Mouse (Mus musculus) ES-CJ7 (cell line): ENCODE data around the gene Srr.
A peak's percentile ranks its signal among the peaks of the same experiment; 100 is the strongest.

ENCODE experiments used
- DNase-seq: peaks from one replicate; pipeline ENCODE4 v3.0.0; 2011; ENCODE audit warnings: low read depth, low spot score

Gene Srr

DNA sequence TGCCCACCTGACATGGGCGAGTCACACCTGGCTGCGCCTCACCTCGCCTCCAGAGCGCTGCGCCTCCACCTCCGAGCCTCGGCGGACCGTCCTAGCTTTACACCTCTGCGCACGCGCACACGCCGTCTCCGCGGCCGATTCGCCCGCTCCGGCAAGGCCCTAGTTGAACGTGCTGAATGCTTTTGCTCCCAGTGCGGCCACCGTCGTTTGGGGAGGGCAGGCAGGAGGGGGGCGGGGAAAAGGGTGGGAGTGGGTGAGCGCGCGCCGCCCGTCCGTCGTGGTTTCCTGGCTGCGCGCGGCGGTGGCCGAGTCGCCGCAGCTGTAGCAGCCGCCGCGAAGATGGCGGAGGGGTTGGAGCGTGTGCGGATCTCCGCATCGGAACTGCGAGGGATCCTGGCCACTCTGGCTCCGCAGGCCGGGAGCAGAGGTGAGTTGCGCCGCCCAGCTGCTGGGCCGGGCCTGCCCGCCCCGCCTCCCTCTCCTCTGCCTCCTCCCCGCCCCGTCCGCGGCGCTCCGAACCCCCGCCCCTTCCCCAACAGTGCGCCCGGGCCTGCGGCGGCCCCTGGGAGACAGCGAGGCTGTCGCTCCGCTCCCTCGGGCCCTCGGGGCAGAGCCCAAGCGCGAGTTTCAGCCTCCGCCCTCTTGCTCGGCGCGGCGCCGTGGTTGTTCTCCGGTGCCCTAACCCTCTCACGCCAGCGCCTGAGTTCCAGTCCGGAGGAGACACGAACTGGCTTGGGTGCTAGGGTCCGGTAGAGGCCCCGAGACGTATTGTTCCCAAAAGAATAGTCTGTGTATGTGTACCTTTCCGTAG is at the start of gene Srr, which contains the start of gene Smg6:
Gene Srr, minus strand, starts transcription at position 372 of the 811 bp plus-strand sequence.
Gene Smg6, plus strand, starts transcription at position 247 of the 811 bp plus-strand sequence.
- peak; percentile 98 for DNase-seq

DNA sequence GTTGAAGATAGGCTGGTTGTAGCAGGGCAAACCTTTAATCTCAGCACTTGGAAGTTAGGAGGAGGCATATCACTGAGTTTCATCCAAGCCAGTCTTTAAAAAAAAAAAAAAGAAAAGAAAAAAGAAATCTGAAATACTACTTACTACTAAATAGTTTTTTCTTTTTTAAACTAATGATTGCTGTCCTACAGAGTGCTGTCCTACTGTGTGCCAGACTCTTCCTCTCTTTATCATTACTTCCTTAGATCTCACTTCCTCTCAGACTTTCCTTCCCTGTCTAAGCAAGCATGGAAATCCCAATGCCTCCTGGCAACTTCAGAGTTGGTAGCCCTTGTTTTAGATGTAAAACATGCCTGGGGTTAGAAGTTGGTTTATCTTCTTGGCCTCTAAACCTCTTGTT is 48.9 kb upstream of the Srr start:
- DNase-seq = no peak

DNA sequence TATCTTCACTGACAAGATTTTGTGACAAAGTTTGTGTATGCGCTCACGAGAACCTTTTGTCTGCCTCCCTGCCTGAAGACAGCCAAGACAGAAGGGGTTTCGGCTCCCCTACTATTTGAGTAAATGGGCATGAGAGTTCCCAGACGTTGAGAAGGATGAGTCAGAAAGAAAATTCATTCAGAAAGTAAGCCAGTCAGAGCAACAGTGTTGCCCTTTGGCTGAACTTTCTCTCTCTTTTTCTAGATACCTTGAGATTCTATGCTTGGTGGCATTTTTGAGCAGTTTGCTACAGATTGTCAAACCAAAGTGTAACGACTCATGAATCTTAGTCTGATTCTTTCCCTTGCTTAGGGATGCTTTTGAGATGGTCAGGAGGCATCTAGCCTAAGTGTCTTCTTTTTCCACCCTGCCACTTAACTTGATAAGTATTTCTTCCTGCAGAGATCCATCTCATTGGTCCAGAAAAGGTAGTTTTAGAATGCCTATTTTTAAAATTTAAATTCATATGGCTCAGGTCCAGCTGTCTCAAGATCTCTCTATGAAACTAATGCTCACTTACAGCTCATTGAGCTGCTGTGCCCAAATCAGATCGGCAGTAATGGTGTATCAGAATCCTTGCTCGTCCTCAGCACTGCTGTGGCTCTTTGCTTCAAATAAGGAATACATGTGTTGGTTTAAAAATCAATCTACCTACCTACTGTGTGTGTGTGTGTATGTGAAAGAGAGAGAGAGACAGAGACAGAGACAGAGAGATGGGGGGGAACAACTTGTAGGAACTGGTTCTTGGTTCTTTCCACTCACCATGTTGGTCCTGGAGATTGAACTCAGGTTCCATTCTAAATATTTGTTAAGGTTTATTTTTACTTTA is 47.8 kb upstream of the Srr start:
- no peak for DNase-seq

DNA sequence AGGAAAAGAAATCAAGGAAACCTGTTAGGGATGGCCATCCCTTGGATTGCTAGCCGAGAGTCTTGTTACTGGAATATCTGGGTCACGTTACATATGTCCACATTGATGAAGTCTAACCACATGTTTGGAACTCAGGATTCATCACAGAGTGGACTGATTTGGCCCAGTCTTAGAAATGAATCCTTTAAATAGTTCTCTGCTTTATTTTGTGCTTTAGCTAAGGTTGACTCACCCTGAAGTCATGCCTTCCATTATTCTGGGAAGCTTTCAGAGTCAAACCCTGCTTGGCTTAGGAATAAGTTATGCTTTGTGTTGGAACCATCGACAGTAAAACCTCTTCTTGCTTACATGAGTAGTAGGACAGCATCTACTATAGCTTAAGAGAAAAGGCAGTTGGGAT is 39.8 kb upstream of the Srr start:
- no peak for DNase-seq

DNA sequence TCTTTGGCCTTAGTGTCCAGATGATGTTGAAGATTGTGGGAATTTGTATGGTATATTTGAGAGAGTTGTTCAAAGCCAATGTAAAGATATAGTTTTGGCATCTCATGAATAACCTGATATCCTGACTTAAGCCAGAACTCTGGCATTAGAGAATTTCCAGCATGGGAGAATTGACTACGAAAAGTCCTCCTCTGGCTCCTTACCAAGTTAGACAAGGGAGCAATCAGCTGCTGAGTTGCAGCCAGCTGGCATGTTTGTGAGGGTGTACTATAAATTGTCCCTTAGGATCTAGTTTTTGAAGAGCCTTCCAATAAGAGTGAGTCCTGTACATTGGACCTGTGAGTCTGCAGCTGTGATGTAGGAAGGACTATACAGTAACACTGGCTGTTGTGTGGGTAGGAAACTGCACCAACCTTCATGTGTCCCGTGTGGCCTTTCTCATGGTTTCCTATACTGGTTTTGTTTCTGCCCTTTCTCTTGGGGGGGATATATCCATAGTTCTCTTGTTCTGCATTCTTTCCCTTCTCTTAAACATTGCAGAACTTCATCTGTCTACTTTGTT is 37.2 kb upstream of the Srr start:
- no peak for DNase-seq

DNA sequence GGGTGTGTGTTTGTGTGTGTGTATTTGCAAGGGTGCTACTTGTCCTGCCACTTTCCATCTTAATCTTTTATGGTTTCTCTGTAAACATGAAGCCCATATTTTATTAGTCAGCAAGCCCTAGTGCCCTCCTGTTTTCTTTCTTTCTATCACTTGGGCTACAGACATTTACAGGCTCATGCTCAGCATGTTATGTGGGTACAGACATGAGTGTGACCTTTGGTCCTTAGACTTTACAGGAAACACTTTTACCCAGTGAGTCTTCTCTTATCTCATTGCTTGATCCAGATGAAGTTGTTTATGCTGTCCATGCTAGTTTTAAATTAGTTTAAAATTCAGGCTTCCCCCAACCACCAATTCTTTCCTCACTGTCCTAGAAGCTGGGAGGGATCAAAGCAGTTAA is 36.2 kb upstream of the Srr start:
- DNase-seq = no peak

DNA sequence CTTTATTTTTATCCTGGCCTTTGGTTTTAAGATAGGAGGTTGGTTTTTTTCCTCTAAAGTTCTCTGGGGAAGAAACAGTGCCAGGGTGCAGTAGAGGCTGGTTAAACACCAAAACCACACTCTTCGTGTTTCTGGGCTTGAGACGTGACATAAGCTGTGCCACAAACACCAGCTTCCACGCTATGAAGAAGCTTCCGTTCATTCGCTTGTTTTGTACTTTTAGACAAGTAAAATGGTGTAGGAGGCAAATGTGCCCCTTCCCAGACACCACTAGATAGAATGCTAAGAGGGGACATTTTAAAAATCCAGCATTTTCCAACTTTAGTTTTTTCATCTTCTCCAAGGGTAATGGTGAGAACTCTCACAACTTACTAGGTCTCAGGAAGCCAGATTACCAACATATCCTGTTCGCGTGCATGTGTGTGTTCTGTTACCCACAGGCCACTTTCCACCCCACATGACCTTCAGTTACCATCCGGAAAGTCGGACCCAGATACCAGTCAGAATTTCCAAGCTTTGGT is 34.3 kb upstream of the Srr start:
- no peak for DNase-seq

DNA sequence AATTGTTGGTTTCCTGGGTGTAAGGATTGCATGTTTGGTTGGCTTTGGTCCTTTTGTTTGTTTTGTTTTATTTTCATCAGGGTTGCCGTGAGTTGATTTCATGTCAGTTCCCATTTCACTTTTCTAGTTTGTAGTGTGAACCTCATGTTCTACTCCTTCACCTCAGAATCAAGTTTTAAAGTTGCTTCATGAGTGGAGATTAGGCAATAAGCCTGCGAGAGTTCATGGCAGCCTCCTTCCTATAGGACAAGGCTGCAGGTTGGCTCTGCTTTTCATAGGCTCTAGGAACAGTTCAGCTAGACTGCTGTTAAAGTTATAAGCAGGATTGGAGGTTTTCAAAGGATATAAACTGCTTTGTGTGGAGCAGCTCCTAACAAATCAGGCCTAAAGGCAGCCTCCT is 33.8 kb upstream of the Srr start:
- no peak for DNase-seq

DNA sequence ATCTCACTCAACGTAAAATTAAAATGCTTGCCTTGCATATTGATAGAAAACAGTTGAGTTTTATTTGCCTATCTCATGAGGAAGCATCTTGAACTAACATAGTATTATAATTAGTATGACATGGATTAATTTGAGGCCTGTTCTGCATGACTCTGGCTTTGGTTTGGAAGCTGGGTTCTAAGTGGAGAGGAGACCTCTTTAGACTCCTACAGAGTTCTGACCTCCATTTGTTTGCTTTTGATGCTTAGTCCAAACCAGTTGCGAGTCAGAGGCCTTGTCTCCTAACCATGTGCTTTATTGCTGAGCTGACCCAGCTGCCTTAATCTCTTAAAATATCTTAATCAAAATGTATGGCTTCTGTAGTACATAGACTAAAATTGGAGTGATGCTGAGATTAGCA is 31.9 kb upstream of the Srr start:
- DNase-seq = no peak

DNA sequence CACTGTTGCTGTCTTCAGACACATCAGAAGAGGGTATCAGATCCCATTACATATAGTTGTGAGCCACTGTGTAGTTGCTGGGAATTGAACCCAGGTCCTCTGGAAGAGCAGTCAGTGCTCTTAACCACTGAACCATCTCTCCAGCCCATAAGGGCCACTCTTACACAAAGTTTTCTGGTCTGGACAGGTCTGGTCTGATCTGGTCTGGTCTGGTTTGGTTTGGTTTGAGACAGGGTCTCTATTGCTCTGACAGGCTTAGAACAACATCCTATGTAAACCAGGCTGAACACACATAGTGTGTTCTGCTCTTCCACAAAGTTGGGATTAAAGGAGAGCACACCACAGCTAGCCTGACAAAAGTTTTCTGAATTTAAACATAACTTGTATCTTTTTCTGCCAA is 30.3 kb upstream of the Srr start:
- DNase-seq = peak; percentile 69

DNA sequence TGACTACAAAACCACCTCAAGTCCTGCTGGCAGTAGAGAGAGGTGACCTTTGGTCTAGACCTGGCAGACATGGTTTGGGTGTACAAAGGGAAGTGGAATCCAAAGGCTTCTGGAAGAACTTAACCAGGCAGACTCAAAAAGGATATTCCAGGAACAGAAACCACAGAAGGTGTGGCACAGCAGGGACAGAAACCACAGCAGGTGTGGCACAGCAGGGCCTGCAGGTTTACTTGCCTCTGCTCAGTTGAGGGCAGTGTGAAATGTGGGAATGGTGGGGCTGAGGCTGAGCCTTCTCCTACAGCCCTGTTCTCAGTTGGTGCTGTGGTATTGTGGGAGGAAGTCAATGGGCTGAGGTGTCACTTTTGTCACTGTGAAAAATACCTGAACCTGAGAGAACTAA is 29.2 kb upstream of the Srr start:
- no peak for DNase-seq

DNA sequence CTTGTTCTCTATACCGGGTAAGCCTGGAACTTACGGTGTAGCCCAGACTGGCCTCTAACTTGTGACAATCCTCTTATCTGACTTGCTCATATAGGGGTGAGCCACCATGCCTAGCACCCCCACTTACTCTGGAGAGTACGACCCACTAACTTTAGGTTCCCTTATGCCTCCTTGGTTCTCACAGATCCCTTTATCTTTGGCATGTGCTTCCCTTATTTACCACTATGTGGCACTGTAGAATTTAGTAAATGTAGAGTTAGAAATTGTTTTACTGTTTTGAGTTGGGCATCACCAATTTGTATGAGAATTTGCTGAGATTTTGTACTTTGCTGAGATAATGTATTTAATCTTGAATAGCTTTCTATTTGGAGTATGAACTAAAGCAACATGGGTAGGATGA is 20.6 kb upstream of the Srr start:
- DNase-seq = peak; percentile 42

DNA sequence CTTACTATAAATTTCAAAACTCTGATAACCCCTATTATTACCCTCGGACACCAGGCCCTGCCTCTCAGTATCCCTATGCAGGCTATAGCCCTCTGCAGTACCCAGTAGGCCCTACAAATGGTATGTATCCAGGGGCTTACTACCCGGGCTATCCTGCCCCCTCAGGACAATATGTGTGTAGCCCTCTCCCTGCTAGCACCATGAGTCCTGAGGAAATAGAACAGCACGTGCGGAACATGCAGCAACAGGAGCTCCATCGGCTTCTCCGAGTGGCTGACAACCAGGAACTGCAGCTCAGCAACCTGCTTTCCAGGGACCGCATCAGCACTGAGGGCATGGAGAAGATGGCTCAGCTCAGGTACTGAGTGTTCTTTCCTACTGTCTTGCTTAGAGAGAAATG is 4.6 kb upstream of the Srr start:
- peak; percentile 46 for DNase-seq

DNA sequence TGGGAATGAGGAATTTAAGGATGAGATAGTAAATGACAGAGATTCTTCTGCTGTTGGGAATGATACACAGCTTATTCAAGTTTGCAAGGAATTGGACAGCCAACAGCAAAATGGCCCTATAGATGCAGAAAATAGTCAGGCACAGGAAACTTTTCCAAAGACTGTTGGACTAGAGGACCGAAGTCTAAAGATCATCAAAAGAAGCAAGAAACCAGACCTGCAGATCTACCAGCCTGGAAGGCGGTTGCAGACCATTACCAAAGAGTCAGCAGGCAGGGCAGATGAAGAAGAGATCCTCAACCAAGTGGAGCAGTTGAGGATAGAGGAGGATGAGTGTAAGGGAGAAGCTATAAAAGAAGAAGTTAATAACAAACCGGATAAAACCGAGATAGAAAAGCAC is 3.4 kb upstream of the Srr start:
- DNase-seq = no peak

DNA sequence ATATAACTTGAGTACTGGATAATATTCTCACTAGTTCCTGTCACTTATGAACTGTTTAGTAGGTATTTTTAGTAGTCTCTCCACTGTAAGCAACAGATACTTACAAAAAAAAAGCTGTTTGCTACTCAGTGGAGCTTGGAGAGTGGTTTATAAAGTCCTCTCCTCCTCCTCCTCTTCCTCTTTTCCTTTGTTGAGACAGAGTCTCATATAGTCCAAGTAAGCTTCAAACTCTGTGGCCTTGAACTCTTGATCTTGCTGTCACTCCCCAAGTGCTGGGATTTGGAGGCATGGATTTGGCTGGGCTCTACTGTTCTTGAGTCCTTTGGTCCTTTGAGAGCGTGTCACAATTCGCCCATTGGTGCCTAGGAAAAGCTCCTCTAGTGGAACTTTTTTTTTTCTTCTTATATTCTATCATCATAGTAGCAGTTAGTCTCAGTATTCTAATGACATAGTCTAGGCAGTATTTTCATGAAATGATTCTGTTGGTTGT is 1.5 kb upstream of the Srr start:
- DNase-seq = no peak

DNA sequence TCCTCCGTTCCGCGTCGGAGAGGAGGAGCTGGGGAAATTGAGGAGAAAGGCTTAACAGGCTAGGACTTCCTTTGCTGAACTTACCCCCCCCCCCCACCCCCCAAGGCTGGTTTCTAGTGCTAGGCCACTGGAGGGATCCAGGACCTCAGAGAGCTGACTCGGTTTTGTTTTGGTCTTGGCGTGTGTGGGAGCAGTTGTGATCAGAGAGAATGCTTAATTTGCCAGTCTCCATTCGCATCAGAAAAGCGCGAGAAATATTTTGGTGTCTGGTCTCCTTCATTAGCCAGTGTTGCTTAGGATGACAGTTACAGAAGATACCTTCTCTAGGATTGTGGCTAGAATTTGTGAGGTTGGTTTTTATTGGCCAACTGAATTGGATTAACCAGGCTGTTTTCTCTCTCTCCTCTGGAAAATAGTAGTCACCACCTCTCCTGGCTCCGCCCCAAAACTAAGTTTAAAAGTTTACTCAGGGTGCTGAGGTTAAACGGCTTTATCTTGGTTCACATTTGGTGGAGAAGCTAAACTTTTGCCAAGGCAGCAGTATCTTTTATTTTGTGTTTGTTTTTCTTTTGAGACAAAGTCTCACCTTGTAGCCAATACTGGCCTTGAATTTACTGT is 749 bp upstream of the Srr start:
- DNase-seq = no peak

DNA sequence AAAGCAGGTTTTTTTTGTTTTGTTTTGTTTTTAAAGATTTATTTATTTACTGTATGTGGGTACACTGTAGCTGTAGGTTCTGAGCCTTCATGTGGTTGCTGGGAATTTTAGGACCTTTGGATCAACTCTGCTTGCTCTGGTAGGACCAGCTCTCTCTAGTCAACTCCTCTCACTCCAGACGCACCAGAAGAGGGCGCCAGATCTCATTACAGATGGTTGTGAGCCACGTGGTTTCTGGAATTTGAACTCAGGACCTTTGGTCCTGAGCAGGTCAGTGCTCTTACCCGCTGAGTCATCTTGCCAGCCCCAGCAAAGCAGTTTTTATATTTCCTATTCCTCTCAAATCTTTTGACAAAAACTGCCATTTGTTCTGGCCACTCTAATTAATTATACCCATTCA is 1.6 kb downstream of the Srr start:
- peak; percentile 65 for DNase-seq

DNA sequence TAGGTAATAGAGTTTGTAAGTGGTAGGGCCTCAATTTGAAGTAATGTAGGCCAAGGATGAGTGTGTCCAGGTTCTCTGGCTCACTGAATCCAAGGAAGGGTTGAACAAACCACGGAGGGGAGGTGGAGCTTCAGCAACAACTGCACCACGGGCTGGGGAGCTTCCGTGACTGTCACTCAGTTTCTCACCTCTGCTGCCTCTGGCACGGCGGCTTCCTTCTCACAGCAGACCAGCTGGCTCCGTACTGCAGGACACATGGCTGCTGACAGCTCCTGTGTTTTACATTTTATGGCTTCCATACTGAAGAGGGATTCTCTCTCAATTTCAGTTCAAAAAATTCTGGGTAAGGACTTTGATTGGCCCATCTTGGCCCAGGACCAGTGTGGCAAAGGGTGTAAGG is 6.5 kb downstream of the Srr start:
- DNase-seq = no peak

DNA sequence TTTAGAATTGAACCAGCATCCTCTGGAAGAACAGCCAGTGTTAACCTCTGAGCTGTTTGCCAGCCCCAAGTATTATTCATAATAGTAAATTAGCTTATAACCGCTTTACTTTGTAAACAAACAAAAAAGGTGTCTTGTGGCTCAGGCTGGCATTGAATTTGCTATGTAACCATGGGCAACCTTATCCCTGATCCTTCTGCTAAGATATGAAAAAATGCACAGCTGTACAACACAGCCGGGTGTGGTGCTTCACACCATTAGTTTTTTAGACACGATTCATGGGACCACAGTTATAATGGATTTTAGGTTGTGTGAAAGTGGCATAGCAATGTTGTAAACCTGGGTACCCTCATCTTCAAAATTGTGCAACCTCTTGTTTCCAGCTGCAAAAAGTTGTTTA is 13.3 kb downstream of the Srr start:
- no peak for DNase-seq

DNA sequence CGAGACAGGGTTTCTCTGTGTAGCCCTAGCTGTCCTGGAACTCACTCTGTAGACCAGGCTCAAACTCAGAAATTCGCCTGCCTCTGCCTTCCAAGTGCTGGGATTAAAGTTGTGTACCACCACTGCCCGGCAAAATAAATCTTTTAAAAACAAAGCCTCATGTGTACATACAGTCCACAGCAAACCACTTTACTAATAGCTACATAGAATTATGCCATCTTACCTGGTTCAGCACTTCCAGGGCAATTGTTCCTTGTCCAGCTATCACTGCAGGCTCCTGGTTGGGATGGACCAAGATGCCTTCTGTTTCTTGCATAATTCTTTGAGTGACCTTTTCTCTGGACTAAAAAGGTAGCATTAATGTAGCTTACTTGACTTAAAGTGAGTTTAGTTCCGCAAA is 15.8 kb downstream of the Srr start:
- DNase-seq = no peak

DNA sequence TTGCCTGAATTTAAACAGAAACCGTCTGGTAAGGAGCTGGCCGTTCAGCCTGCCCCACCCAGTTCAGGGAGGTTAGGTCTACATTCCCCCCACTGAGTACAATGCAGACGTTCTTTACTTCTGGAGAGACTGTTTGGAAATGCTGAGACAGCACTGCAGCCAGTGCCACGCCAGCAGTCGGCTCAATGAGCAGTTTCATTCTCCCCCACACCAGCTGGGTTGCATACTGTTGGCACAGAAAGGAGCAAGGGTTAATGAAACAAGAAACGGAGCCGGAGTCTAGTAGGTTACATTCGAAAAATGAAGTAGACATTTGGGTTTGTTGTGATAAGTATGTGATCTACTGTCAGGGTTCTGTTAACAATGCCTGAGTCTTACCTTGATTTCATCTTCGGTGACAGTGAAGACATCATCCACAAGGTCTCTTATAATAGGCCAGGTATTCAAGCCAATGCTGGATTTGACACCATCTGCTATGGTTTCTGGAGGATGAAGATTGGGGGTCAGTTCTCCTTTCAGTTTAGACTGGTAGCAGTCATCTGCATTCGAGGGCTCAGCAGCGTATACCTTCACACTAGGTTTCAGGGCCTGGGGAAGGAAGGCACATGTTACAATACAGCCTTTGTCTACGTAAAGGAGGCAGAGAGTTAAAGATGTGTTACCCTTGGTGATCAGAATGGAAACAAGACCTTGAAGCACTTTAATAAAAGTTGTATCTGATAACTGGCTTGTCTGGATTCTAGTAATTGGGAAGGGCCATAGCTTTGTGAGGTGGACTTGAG is 16.9 kb downstream of the Srr start:
- no peak for DNase-seq
